ENCODE assay signal across 10 mouse cellular contexts in genomic region chr12:25034338-25034953, GRCm38 (mm10). TPM values are rescaled to one million over a fixed set of nuclear protein-coding genes. Genes with fewer than 3 reads are reported as not detected.
A peak's percentile ranks its signal among the peaks of the same experiment; 100 is the strongest.
DNase-seq lines count a peak whose midpoint lies in the region; ATAC-seq and TF ChIP-seq lines count a peak whose summit lies in the region.
"Had no signal": no experiment of that assay in that cellular context is flagged by ENCODE, and none has a peak within 500 bp of the region (broad histone marks: within the 10 kb centered on the region; RNA-seq: fewer than 3 reads in every experiment).

No protein-coding gene starts in this region.

- DNase-seq in heart, postnatal 4 days, result no peak
- DNase-seq in brain, embryonic 18.5 days (ENCODE audit: low read depth, low spot score), result peak; percentile 22
- no peak for DNase-seq in heart, postnatal 0 days (ENCODE audit: low spot score)
- DNase-seq in layer of hippocampus, adult 9-11 months, result no peak
- no peak for DNase-seq in urinary bladder, postnatal 14 days (ENCODE audit: low spot score)
- DNase-seq in adrenal gland, postnatal 36 days, result no peak
- DNase-seq: adrenal gland, postnatal 25 days; liver, embryonic 13.5 days had no signal

- H3K9ac ChIP-seq in heart, embryonic 13.5 days, result no peak overlapping the region
- H3K9ac ChIP-seq in heart, postnatal 0 days (replicated peaks; ENCODE audit: low read depth, low read length), result no peak overlapping the region
- H3K9ac ChIP-seq in midbrain, embryonic 15.5 days, result no peak overlapping the region
- H3K9ac ChIP-seq: liver, embryonic 13.5 days had no signal

- ATAC-seq in heart, embryonic 13.5 days (ENCODE audit: extremely low read depth, insufficient number of reproducible peaks, low FRiP score, low TSS enrichment), result no peak
- no peak for ATAC-seq in heart, postnatal 0 days (ENCODE audit: insufficient read depth, low read depth)
- peak; percentile 44; the same call in 1 of the 2 replicates for ATAC-seq in midbrain, embryonic 15.5 days (replicated peaks)

- no peaks in the 10 kb centered on the region for H3K27me3 ChIP-seq in heart, embryonic 13.5 days (replicated peaks)
- no peaks in the 10 kb centered on the region for H3K27me3 ChIP-seq in heart, postnatal 0 days (ENCODE audit: control insufficient read depth, insufficient read depth, low read length)
- no peaks in the 10 kb centered on the region for H3K27me3 ChIP-seq in midbrain, embryonic 15.5 days (replicated peaks)
- H3K27me3 ChIP-seq: liver, embryonic 13.5 days had no signal

- peaks cover 50% of the 10 kb centered on the region for H3K36me3 ChIP-seq in heart, embryonic 13.5 days
- peaks cover 53% of the 10 kb centered on the region for H3K36me3 ChIP-seq in heart, postnatal 0 days (replicated peaks; ENCODE audit: control insufficient read depth, insufficient read depth, low read length)
- H3K36me3 ChIP-seq in midbrain, embryonic 15.5 days (replicated peaks), result peaks cover 12% of the 10 kb centered on the region

- H3K4me3 ChIP-seq in heart, embryonic 13.5 days, result no peak overlapping the region
- H3K4me3 ChIP-seq in heart, postnatal 0 days (ENCODE audit: low read depth, low read length), result no peak overlapping the region
- H3K4me3 ChIP-seq in midbrain, embryonic 15.5 days, result no peak overlapping the region
- H3K4me3 ChIP-seq: liver, embryonic 13.5 days had no signal

- H3K4me2 ChIP-seq in heart, embryonic 13.5 days, result no peak overlapping the region
- no peak overlapping the region for H3K4me2 ChIP-seq in heart, postnatal 0 days (ENCODE audit: low read depth, low read length)
- peak overlapping the region; percentile 6; the same call in 1 of the 2 replicates for H3K4me2 ChIP-seq in midbrain, embryonic 15.5 days
- H3K4me2 ChIP-seq: liver, embryonic 13.5 days had no signal

- no peak for TF ChIP-seq CTCF in heart, postnatal 0 days (IDR thresholded peaks at IDR 0.05; ENCODE audit: low read depth)

- peaks cover 16% of the 10 kb centered on the region for H3K4me1 ChIP-seq in heart, embryonic 13.5 days
- H3K4me1 ChIP-seq in heart, postnatal 0 days (ENCODE audit: control insufficient read depth, insufficient read depth), result peaks cover 5% of the 10 kb centered on the region; the same call in 1 of the 2 replicates
- H3K4me1 ChIP-seq in midbrain, embryonic 15.5 days, result peaks cover 26% of the 10 kb centered on the region
- H3K4me1 ChIP-seq: liver, embryonic 13.5 days had no signal

- H3K27ac ChIP-seq in heart, embryonic 13.5 days (replicated peaks), result peak overlapping the region; percentile 6; the same call in 1 of the 2 replicates
- peak overlapping the region; percentile 17; the same call in 1 of the 2 replicates for H3K27ac ChIP-seq in heart, postnatal 0 days (ENCODE audit: low read depth)
- peak overlapping the region; percentile 59 for H3K27ac ChIP-seq in midbrain, embryonic 15.5 days
- H3K27ac ChIP-seq: liver, embryonic 13.5 days had no signal

- H3K9me3 ChIP-seq in heart, embryonic 13.5 days, result no peaks in the 10 kb centered on the region
- no peaks in the 10 kb centered on the region for H3K9me3 ChIP-seq in heart, postnatal 0 days (replicated peaks; ENCODE audit: control insufficient read depth, low read length)
- H3K9me3 ChIP-seq in midbrain, embryonic 15.5 days, result no peaks in the 10 kb centered on the region
- H3K9me3 ChIP-seq: liver, embryonic 13.5 days had no signal

- 69% methylated on average over 8 of the region's 8 CpGs for whole genome bisulfite sequencing in heart, embryonic 13.5 days
- WGBS in heart, postnatal 0 days, result 58% methylated on average over 8 of the region's 8 CpGs
- WGBS in midbrain, embryonic 15.5 days, result 31% methylated on average over 8 of the region's 8 CpGs

- TF ChIP-seq EP300 in heart, postnatal 0 days (IDR thresholded peaks at IDR 0.05; ENCODE audit: low read depth), result no peak

RNA-seq across cellular contexts. Expression of gene Kidins220, which starts 59.7 kb away (rescaled TPM):
- polyA plus RNA-seq in heart, embryonic 13.5 days (2015; fragmentation: Nextera tagmentation; extraction: Ambion mirVana), result 28.2 and 30.1 TPM in 2 replicates
- total RNA-seq in heart, postnatal 4 days (2021), result 100 to 1,000 TPM; 109 to 123 TPM
- 61.3 and 64.3 TPM in 2 replicates for total RNA-seq in heart, postnatal 0 days (2014; rRNA removed; ENCODE audit: low replicate concordance)
- polyA plus RNA-seq in heart, postnatal 0 days (2015; fragmentation: Nextera tagmentation; extraction: Ambion mirVana), result 18.8 and 24.6 TPM in 2 replicates
- polyA plus RNA-seq in midbrain, embryonic 15.5 days (2015; fragmentation: Nextera tagmentation; extraction: Ambion mirVana), result 162 and 180 TPM in 2 replicates
- 10 to 100 TPM; 88.7 to 95.4 TPM for total RNA-seq in adrenal gland, postnatal 36 days (2021)

Comparison
In these comparisons a context has a peak if more than half of its experiments do, and no peak if none do; other contexts are left out.
1. H3K27ac ChIP-seq: peak in every context shown above with its lines; median percentile 59 in midbrain, embryonic 15.5 days; 17 in heart, postnatal 0 days; 6 in heart, embryonic 13.5 days.